Mouse (Mus musculus) hindbrain, embryonic 14.5 days (tissue): ENCODE measurements at regions not wholly inside any gene's neighbourhood (a gene's known extent, or its start where the extent isn't known, plus 50 kb on each side); places are given as distances from the start of the nearest gene placed in this dataset.
"Not testable (repeated sequence)": the region's sequence is repeated elsewhere in the genome, so short reads cannot be mapped to it uniquely, and the experiment has no call there.

ENCODE experiments used
- ATAC-seq: fragments of 200-750 bp; cut with Nextera tagmentation; 2 replicates; pipeline ENCODE4 v1.8.0; 2017; ENCODE audit warnings: moderate number of reproducible peaks, mild to moderate bottlenecking, moderate TSS enrichment, moderate library complexity; ENCODE audit not compliant: low FRiP score
- DNase-seq: peaks from one replicate; pipeline ENCODE4 v3.0.0-alpha.2; 2015; ENCODE audit warnings: low spot score
- H3K27ac ChIP-seq: fragments of 300-500 bp; sonication (generic); 2 replicates; pipeline ENCODE4 v1.5.1; 2014; ENCODE audit warnings: mild to moderate bottlenecking, moderate library complexity
- H3K27me3 ChIP-seq: fragments of 300-500 bp; sonication (generic); 2 replicates; pipeline ENCODE4 v1.6.1; 2014; ENCODE audit warnings: mild to moderate bottlenecking, low read length, mixed read lengths; ENCODE audit not compliant: control insufficient read depth, insufficient read depth
- H3K36me3 ChIP-seq: fragments of 300-500 bp; sonication (generic); replicated peaks from 2 replicates; pipeline ENCODE4 v1.6.1; 2014; ENCODE audit not compliant: control insufficient read depth, insufficient read depth
- H3K4me1 ChIP-seq: fragments of 300-500 bp; sonication (generic); replicated peaks from 2 replicates; pipeline ENCODE4 v1.6.1; 2014; ENCODE audit warnings: antibody characterized with exemption, low read length, mixed read lengths; ENCODE audit not compliant: control insufficient read depth, insufficient read depth
- H3K4me2 ChIP-seq: fragments of 300-500 bp; sonication (generic); replicated peaks from 2 replicates; pipeline ENCODE4 v1.6.1; 2014; ENCODE audit warnings: mild to moderate bottlenecking, moderate library complexity
- H3K4me3 ChIP-seq: fragments of 300-500 bp; sonication (generic); replicated peaks from 2 replicates; pipeline ENCODE4 v1.5.1; 2014; ENCODE audit warnings: mild to moderate bottlenecking, low read length
- H3K9ac ChIP-seq: fragments of 300-500 bp; sonication (generic); 2 replicates; pipeline ENCODE4 v1.6.1; 2014
- H3K9me3 ChIP-seq: fragments of 300-500 bp; sonication (generic); 2 replicates; pipeline ENCODE4 v1.6.1; 2016; ENCODE audit warnings: low read length; ENCODE audit not compliant: control insufficient read depth
- whole genome bisulfite sequencing: fragments of 180-500 bp; shearing (Covaris S2); extraction: QIAGEN DNeasy Blood & Tissue Kit; methylation state at CpG from one replicate; pipeline ENCODE4 v1.1.7; 2014; 5-methylcytosine and 5-hydroxymethylcytosine counted together

DNA sequence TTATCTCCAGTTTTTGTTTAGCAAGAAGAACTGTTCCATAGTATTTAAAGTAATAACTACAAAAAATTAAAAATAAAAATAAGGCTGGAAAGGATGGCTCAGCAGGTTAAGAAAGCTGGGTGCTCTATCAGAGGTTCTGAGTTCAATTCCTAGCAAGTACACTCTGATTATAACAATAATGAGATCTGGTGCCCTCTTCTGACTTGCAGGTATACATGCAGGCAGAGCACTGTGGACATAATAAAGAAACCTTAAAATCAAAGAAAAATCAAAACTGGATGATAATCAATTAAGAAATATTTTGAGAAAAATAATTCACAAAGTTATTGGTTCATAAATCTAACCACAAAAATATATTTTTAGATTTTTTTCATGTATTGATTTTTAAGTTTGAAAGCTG, 346.7 kb upstream of the Cdh8 start:
- Histone ChIP-seq H3K36me3 (no peaks in the 10 kb centered on the region), H3K4me2 (no peak overlapping the region), H3K9me3 (peaks cover 5% of the 10 kb centered on the region; the same call in 1 of the 2 replicates), H3K27ac (no peak overlapping the region), H3K9ac (no peak overlapping the region), H3K4me3 (no peak overlapping the region), H3K4me1 (no peaks in the 10 kb centered on the region), H3K27me3 (no peaks in the 10 kb centered on the region)
- DNase-seq (no peak), ATAC-seq (no peak)

DNA sequence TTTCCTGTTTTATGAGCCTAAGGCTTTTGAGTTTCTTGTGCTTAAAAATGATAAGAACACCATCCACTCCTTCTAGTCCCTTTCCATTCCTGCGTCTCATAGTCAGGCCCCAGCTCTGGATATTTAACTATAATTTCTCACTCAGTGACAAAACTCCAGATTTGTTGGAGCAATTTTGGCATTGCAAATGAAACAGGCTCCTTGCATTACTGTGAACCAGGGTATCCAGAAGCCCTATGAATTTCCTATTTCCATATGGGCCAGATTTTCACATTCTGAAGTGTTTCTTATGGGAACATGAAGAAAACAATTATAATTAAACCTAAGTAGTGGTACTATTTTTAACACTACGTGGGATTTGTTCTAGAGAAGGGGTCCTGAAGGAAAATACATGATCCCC, 319.9 kb upstream of the Cdh8 start:
- H3K4me3 ChIP-seq, result no peak overlapping the region
- no peak for DNase-seq

DNA sequence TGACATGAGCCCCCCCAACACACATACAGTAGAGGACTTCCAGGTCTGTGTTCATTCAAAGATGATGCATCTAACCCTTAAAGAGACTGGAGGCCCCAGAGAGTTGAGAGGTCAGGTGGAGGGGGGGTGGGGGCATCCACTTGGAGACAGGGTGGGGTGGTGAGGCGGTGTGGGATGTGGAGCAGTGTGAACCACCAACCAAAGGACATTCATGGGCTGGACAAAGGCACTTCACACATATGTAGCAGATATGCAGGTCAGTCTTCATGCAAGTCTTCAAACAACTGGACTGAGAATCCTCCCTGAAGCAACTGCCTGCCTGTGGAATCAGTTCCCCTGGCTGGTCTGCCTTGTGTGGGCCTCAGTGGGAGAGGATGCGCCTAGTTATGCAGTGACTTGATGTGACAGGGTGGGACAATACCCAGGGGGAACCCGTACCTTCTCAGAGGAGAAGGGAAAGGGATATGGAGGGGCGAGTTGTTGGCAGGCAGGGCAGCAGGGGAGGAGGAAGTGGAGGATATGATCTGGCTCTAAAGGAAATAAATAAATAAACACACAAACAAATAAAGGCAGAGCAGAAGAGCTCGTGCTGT, 308.5 kb upstream of the Cdh8 start:
- Histone ChIP-seq H3K9ac (no peak overlapping the region), H3K27me3 (no peaks in the 10 kb centered on the region), H3K36me3 (no peaks in the 10 kb centered on the region), H3K4me3 (no peak overlapping the region), H3K4me1 (no peaks in the 10 kb centered on the region), H3K4me2 (no peak overlapping the region), H3K9me3 (no peaks in the 10 kb centered on the region), H3K27ac (no peak overlapping the region)
- 84% methylated on average over 5 of the region's 5 CpGs for WGBS
- DNase-seq (no peak), ATAC-seq (no peak)

More for the DNA sequence above, 319.9 kb upstream of the Cdh8 start:
- H3K4me2 ChIP-seq, result no peak overlapping the region
- H3K27me3 ChIP-seq, result no peaks in the 10 kb centered on the region
- H3K9ac ChIP-seq, result no peak overlapping the region
- no peaks in the 10 kb centered on the region for H3K36me3 ChIP-seq
- H3K27ac ChIP-seq, result no peak overlapping the region
- WGBS, result 88% methylated on average over 2 of the region's 2 CpGs
- no peak for ATAC-seq
- no peaks in the 10 kb centered on the region for H3K9me3 ChIP-seq
- no peaks in the 10 kb centered on the region for H3K4me1 ChIP-seq

DNA sequence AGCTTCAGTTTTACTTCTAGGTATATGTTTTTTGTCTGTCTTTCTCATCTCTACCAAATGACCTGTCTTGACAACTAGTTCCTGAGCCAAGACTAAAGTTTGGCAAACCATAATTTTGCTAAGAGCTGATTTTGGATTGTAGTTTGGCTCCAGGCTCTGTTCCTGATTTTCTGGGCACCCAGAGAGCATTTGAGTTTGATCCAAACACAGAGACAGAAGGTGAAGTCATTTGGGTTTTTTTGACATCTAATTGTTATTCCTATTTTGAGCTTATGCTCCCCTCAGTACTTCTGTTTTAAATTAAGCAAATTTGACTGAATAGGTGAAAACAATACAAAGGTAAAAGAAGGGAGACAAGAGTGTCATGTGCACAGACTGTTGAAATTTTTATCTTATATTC, 302.7 kb upstream of the Cdh8 start:
- ATAC-seq (no peak), DNase-seq (no peak)
- no peak overlapping the region for H3K4me3 ChIP-seq
- H3K4me1 ChIP-seq, result no peaks in the 10 kb centered on the region
- H3K27me3 ChIP-seq, result no peaks in the 10 kb centered on the region
- no peak overlapping the region for H3K4me2 ChIP-seq
- no peaks in the 10 kb centered on the region for H3K9me3 ChIP-seq
- H3K36me3 ChIP-seq, result no peaks in the 10 kb centered on the region
- no peak overlapping the region for H3K9ac ChIP-seq
- H3K27ac ChIP-seq, result no peak overlapping the region

DNA sequence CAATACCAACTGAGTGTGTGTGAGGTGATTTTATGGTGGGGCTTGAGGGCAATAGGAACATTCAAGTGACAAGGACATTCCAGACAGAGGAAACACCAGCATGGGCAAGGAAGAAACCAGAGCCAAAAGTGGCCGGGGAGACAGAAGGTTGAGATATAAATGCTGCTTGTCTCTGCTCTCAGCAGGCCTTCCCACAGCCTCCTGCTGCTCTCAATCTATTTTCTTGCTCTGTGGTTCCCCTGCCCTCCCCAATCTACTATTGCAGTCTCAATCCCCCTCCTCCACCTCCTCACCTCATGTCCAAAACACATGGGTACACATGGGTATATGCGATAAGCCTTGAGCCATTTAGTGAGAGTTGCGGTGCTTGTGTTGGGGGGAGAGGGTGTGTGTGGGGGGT, 265.4 kb upstream of the Cdh8 start:
- WGBS, result 63% methylated on average over 3 of the region's 3 CpGs
- no peak for DNase-seq
- Histone ChIP-seq H3K4me3 (no peak overlapping the region), H3K4me2 (no peak overlapping the region), H3K27ac (no peak overlapping the region), H3K36me3 (no peaks in the 10 kb centered on the region), H3K4me1 (no peaks in the 10 kb centered on the region), H3K9me3 (no peaks in the 10 kb centered on the region), H3K27me3 (no peaks in the 10 kb centered on the region), H3K9ac (no peak overlapping the region)
- ATAC-seq, result 0 out of 2 replicates have a peak, but pooled peaks have one; percentile 27

DNA sequence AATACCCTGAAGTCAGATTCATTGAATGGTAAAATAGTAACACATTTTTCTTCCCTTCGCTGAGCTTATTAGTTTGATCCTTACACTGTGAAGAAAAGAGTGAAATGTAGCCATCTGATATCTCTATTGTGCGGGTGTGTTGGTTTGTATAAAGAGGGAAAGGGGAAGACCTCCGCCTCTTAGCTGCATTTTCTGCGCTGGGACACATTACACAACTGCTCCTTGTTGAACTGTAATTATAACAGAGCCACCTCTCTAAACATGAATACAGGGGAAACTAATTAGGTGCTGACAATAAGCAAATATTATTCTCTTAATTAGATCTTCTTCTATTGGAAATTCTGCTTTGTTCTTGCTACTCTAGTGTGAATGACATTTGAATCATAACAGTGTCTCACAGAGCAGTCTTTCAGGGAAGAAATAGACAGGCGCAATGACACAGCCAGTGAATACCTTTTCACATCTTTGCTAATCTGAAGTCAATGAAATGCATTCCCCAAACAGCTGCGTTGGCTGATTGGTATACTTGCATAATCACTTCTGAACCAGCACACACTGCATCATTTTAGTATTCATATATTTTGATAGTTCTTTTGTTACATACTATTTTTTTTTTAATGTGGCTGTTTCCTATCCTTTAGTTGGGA, 263.1 kb upstream of the Cdh8 start:
- not testable (repeated sequence) for H3K36me3 ChIP-seq, H3K4me1 ChIP-seq, H3K9me3 ChIP-seq, ATAC-seq, H3K9ac ChIP-seq, H3K4me3 ChIP-seq, H3K27me3 ChIP-seq, H3K4me2 ChIP-seq, DNase-seq, H3K27ac ChIP-seq
- WGBS, result 50% methylated on average over 6 of the region's 6 CpGs

DNA sequence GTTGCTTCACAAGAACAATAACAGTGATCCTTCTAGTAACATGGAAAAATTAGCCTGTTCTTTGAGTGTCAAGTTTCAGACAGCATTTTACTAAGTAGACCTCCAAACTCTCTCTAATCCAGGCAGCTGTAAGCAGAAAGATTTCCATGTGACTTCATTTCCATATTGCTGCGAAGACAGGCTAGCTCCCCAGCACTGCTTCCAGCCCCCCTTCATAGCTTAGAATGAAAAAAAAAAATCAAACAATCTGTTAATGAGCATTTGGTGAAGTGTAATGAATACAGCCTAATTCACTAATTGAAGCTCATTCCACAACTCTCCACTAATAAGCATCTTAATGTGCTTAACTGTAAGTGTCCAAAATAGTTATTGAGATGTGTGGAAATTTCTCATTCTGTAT, 251.4 kb upstream of the Cdh8 start:
- not testable (repeated sequence) for H3K27me3 ChIP-seq

DNA sequence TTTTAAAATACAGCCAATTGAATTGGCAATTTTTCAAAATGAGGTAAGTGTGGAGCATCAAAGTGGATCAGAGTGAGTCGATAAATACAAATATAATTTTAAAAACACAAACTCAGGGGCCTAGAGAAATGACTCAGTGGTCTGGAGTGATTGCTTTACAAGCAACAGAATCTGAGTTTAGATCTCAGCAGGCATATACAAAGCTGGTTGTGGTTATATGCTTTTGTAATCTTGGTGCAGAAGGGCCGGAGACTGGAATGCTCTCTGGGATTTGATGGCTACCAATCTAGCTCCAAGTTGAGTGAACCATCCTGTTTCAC, 235.0 kb upstream of the Cdh8 start:
- Histone ChIP-seq H3K4me3 (no peak overlapping the region), H3K4me2 (no peak overlapping the region), H3K4me1 (no peaks in the 10 kb centered on the region), H3K27me3 (no peaks in the 10 kb centered on the region), H3K36me3 (no peaks in the 10 kb centered on the region), H3K9me3 (0 out of 2 replicates have a peak, but pooled peaks cover 2% of the 10 kb centered on the region), H3K27ac (no peak overlapping the region), H3K9ac (no peak overlapping the region)
- no peak for ATAC-seq
- DNase-seq, result no peak
- 75% methylated on average over 2 of the region's 2 CpGs for WGBS

More for the DNA sequence above, 251.4 kb upstream of the Cdh8 start:
- not testable (repeated sequence) for H3K9ac ChIP-seq, H3K4me1 ChIP-seq, H3K27ac ChIP-seq, H3K9me3 ChIP-seq, H3K4me3 ChIP-seq, H3K4me2 ChIP-seq, ATAC-seq, H3K36me3 ChIP-seq
- WGBS, result 56% methylated on average over 1 of the region's 1 CpGs
- peak; percentile 15 for DNase-seq

DNA sequence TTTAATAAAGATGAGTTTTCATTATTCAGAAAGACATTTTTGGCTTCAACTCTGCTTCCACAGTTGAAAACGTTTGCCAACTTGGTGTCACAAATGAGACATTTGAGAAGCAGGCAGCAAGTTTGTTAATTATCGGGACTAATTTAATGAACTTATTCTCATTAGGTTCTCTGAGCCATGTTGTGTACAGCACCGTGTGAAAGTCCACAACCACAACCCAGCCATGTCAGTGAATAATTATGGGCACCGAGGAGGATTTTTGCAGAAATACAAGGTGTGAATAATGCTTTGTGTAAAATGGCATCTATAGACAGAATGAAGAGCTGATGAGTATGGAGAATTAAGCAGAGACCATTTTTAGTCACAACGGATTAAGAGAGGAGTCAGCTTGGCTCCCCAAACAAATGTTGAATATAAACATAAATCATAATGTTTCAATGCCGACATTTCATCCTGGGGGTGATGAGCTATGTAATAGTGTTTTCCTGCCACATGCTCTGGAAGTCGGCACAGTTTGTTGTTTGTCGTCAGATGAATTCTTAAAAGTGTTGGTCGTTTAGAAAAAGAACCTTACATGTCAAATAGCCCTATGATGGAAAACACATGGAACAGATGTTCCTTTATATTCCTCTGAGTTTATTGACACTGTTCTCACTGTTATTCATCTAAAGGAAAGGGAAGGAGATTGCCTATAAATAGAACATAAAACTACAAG, 234.5 kb upstream of the Cdh8 start:
- no peak for ATAC-seq
- Histone ChIP-seq H3K36me3 (no peaks in the 10 kb centered on the region), H3K9ac (no peak overlapping the region), H3K4me2 (no peak overlapping the region), H3K4me3 (no peak overlapping the region), H3K27ac (no peak overlapping the region), H3K4me1 (no peaks in the 10 kb centered on the region), H3K9me3 (0 out of 2 replicates have a peak, but pooled peaks cover 2% of the 10 kb centered on the region), H3K27me3 (no peaks in the 10 kb centered on the region)
- DNase-seq, result no peak
- WGBS, result 72% methylated on average over 9 of the region's 9 CpGs
